Mouse (Mus musculus) fat pad, adult 2 months (tissue): ENCODE data around the gene Chd1l.
A peak's percentile ranks its signal among the peaks of the same experiment; 100 is the strongest.

Experiments used
- DNase-seq: peaks from one replicate; pipeline ENCODE4 v3.0.0-alpha.2; 2011; ENCODE audit warnings: low read depth, low spot score; ENCODE audit errors: extremely low read depth

The Chd1l gene

GRCm38 (mm10) chr3:97535660-97536059 is 74.3 kb downstream of the Chd1l start:
- DNase-seq: no peak

DNA sequence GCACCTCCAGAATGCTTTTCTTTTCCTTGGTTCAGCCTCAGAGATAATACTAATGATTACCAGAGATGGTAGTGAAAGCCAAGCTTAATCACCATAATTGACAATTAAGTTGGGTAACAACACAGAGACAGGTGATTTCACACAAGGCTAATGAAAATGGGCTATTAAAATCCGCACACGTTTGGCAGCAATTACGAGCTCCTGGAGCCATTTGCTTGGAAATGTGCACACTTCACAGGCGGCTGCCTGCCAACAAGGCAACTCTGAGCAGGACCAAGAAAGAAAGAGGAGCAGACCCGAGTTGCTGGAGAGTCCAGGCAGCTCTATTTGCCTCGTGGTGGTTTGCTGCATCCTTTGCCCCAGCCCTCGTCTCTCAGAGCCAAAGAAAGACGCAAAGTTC is 84.5 kb downstream of the Chd1l start:
- DNase-seq: peak; percentile 43

DNA sequence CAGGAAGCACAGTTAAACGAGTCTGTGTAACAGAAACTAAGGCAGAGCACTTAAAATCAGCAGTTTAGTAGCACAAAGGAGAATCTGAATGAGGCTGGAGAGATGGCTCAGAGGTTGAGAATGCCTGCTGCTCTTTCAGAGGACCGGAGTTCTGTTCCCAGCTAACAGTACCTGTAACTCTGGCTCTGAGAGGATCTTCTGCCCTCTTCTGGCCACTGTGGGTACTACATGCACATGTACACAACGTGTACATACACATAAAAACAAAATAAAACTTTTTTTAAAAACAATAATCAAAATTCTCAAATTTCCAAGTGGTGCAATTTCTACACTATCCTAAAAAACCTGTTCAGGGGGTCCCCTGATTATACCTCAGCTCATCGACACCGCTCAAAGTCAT is 85.2 kb downstream of the Chd1l start:
- DNase-seq: no peak

DNA sequence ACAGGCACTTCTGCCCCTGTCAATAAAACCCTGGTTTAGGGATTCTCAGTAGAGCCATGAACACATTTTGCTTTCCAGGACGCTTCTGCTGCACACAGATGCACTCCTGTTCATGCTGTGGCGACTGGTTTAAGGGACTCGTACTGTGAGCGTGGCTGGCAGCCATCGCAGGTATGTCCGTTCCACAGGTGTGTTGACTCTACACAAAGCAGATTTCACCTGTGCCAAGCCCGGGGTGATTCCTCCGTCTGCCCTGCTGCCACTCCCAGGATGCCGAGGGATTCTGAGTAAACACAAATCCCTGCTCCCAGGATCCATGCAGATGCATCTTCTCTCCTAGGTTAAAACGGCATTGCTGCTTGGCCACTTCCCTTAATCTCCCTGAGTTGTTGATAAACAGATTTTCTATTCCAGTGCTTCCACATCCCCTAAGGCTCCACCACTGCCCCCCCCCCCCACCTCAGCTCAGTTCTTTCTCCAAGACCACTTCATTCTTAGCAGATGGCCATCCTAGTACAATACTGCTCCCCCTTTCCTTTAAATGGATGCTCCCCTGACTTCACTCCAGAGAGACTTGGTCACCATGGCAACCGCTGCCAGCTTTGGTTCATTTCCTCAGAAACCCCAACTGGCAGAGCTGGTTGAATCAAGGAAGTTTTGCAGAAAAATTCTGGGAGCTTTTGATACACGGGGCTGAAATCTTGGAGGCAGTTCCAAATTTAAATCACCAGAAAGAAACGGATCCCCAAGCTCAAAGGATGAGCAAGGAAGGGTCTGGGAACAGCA is 87.9 kb downstream of the Chd1l start:
- DNase-seq: no peak

DNA sequence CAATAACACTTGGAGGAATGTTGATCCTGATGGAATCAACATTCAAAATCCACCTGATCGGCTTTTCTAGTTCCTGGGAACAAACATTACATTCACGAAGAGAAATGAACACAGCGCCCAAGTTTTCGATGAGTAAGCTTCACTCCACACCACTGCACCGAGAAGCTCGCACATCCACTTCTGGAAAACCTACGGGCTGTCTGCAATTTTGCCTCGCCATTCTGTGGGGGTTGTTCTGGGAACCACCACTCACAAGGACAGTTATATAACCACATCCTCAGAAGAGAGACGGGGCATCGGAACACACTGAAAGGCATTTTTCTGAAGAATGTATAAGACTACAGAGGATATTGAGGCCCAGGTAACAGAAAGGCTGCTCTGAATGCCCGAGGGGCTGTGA is 90.1 kb downstream of the Chd1l start:
- DNase-seq: no peak

DNA sequence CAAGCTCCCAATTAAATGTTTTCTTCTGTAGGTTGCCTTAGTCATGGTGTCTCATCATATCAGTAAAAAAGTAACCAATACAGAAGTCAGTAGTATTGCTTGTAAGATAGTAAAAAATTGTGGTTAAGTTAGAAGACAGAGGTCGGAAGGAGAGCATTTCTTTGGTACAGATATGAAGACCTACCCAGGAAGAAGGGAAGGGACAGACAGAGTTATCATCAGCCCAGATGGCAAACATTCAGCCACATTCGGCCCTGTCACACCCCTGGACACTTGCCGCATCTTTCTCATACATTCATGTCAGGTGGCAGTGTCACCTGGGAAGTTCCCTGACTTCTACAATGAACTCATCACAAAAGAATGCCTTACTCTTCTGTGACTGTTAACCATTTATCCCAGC is 97.7 kb downstream of the Chd1l start:
- DNase-seq: no peak
